Mouse (Mus musculus): ENCODE results near the gene Ttc12.

The Ttc12 gene

GRCm38 (mm10) chr9:49488912-49489895 lies 3.2 kb upstream of the Ttc12 start:
- DNase-seq (ENCODE audit: low spot score) = peak; percentile 88

GRCm38 (mm10) chr9:49488258-49488657 lies 2.2 kb upstream of the Ttc12 start:
- no peak for DNase-seq (ENCODE audit: low spot score)

- no peak for DNase-seq (ENCODE audit: low spot score)
Measured at GRCm38 (mm10) chr9:49487657-49487943, 1.6 kb upstream of the Ttc12 start.

- no peak for DNase-seq (ENCODE audit: low spot score)
Measured at GRCm38 (mm10) chr9:49486805-49487656, 1.0 kb upstream of the Ttc12 start.

GRCm38 (mm10) chr9:49485250-49485891 lies 654 bp downstream of the Ttc12 start:
- DNase-seq (ENCODE audit: low spot score) = peak; percentile 50

GRCm38 (mm10) chr9:49483316-49483715 lies 2.7 kb downstream of the Ttc12 start:
- DNase-seq (ENCODE audit: low spot score) = no peak

- no peak for DNase-seq (ENCODE audit: low spot score)
Measured at GRCm38 (mm10) chr9:49472126-49472525, 13.9 kb downstream of the Ttc12 start.

GRCm38 (mm10) chr9:49470946-49471345 lies 15.1 kb downstream of the Ttc12 start:
- peak; percentile 12 for DNase-seq (ENCODE audit: low spot score)

GRCm38 (mm10) chr9:49470006-49470405 lies 16.0 kb downstream of the Ttc12 start:
- DNase-seq (ENCODE audit: low spot score) = no peak

GRCm38 (mm10) chr9:49456136-49456535 lies 29.9 kb downstream of the Ttc12 start:
- DNase-seq (ENCODE audit: low spot score) = no peak

GRCm38 (mm10) chr9:49452396-49452795 lies 33.6 kb downstream of the Ttc12 start:
- no peak for DNase-seq (ENCODE audit: low spot score)

- no peak for DNase-seq (ENCODE audit: low spot score)
Measured at GRCm38 (mm10) chr9:49450491-49450890, 35.5 kb downstream of the Ttc12 start.

GRCm38 (mm10) chr9:49442621-49443020 lies 43.4 kb downstream of the Ttc12 start:
- DNase-seq (ENCODE audit: low spot score) = peak; percentile 15

- no peak for DNase-seq (ENCODE audit: low spot score)
Measured at GRCm38 (mm10) chr9:49427478-49427877, 58.5 kb downstream of the Ttc12 start.

GRCm38 (mm10) chr9:49426921-49427320 lies 59.1 kb downstream of the Ttc12 start, which contains the start of gene Ankk1:
Gene Ankk1, minus strand, starts transcription at chr9:49427021.
- DNase-seq (ENCODE audit: low spot score) = no peak

- DNase-seq (ENCODE audit: low spot score) = no peak
Measured at GRCm38 (mm10) chr9:49425585-49425984, 60.4 kb downstream of the Ttc12 start.

GRCm38 (mm10) chr9:49423866-49424265 lies 62.2 kb downstream of the Ttc12 start:
- no peak for DNase-seq (ENCODE audit: low spot score)

- DNase-seq (ENCODE audit: low spot score) = no peak
Measured at GRCm38 (mm10) chr9:49410621-49411020, 75.4 kb downstream of the Ttc12 start.

GRCm38 (mm10) chr9:49407028-49407427 lies 79.0 kb downstream of the Ttc12 start:
- no peak for DNase-seq (ENCODE audit: low spot score)

GRCm38 (mm10) chr9:49403711-49404110 lies 82.3 kb downstream of the Ttc12 start:
- no peak for DNase-seq (ENCODE audit: low spot score)

GRCm38 (mm10) chr9:49396006-49396405 lies 90.0 kb downstream of the Ttc12 start:
- no peak for DNase-seq (ENCODE audit: low spot score)

GRCm38 (mm10) chr9:49392242-49392641 lies 93.8 kb downstream of the Ttc12 start:
- no peak for DNase-seq (ENCODE audit: low spot score)

All from layer of hippocampus, adult 11-12 months (tissue).